Mouse (Mus musculus): ENCODE results near the gene Katna1. TPM values are rescaled to one million over a fixed set of nuclear protein-coding genes. Genes with fewer than 3 reads are reported as not detected.
A peak's percentile ranks its signal among the peaks of the same experiment; 100 is the strongest.

Gene Katna1
- polyA plus RNA-seq, 1 experiment = 2.1 TPM

DNA sequence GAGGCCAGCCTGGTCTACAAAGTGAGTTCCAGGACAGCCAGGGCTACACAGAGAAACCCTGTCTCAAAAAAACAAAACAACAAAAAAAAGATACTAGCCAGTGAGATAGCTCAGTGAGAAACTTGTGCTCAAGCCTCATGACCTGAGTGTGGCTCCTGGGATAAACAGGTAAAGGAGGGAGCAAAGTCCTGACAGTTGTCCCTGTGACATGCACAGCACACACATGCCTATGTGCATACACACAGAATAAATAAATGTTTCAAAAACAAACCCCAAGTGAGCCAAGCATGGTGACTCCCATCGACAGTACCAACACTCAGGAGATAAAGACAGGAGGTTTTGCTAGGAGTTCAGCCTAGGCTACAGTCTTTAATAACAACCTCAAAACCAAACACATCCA is 47.0 kb downstream of the Katna1 start:
- TF ChIP-seq FLI1 (IDR thresholded peaks at IDR 0.05; ENCODE audit: low read length) (no peak), GATA1 (IDR thresholded peaks at IDR 0.05; ENCODE audit: borderline replicate concordance, low read length) (no peak)
- Histone ChIP-seq H3K36me3 (replicated peaks; ENCODE audit: low read length) (peaks cover 98% of the 10 kb centered on the region), H3K27me3 (replicated peaks) (no peaks in the 10 kb centered on the region), H3K4me3 (replicated peaks) (no peak overlapping the region), H3K4me1 (peaks cover 5% of the 10 kb centered on the region; the same call in 1 of the 2 replicates), H3K9me3 (no peaks in the 10 kb centered on the region)

DNA sequence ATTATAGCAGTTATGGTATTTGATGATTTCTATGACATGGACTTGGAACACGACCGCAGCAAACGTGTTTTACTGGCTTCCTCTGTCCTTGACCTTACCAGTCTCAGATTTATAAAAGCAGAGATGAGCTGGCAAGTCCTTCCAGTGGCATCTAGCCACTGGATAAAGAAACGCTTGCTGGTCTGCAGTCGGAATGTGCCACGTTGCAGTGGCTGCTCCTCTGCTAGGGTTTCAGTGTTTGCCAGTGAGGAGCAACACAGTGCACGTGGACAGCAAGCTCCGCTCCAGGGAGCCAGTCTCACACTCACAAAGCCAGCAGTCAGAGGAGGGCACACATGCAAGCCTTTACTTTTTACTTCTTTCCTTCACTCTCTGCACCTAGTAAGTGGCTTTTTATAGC is 49.6 kb downstream of the Katna1 start:
- TF ChIP-seq GATA1 (IDR thresholded peaks at IDR 0.05; ENCODE audit: borderline replicate concordance, low read length) (no peak), FLI1 (IDR thresholded peaks at IDR 0.05; ENCODE audit: low read length) (no peak)
- Histone ChIP-seq H3K4me3 (replicated peaks) (no peak overlapping the region), H3K4me1 (peaks cover 23% of the 10 kb centered on the region), H3K36me3 (replicated peaks; ENCODE audit: low read length) (peaks cover 84% of the 10 kb centered on the region), H3K9me3 (no peaks in the 10 kb centered on the region), H3K27me3 (replicated peaks) (no peaks in the 10 kb centered on the region)

DNA sequence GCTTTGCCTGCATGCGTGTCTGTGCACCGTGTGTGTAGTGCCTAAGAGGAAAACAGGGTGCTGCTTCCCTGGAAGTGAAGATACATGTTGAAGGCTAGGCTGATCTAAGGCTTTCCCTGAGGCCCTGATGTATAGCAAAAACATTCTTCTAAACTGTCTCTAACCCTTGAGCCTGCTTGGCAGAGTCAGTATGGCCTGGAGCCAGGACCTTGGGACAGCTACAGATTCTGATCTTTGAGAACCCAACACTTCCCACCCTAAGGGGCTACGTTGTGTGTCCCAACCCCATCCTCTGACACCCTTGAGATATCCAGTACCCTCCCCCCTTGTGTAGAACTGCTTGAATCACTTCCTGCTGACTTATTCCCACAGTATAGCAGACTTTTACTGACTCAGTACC is 52.6 kb downstream of the Katna1 start:
- TF ChIP-seq GATA1 (IDR thresholded peaks at IDR 0.05; ENCODE audit: borderline replicate concordance, low read length) (no peak), FLI1 (IDR thresholded peaks at IDR 0.05; ENCODE audit: low read length) (no peak)
- Histone ChIP-seq H3K4me3 (replicated peaks) (peak overlapping the region; percentile 46), H3K27me3 (replicated peaks) (no peaks in the 10 kb centered on the region), H3K9me3 (no peaks in the 10 kb centered on the region), H3K4me1 (peaks cover 42% of the 10 kb centered on the region), H3K36me3 (replicated peaks; ENCODE audit: low read length) (peaks cover 55% of the 10 kb centered on the region)

DNA sequence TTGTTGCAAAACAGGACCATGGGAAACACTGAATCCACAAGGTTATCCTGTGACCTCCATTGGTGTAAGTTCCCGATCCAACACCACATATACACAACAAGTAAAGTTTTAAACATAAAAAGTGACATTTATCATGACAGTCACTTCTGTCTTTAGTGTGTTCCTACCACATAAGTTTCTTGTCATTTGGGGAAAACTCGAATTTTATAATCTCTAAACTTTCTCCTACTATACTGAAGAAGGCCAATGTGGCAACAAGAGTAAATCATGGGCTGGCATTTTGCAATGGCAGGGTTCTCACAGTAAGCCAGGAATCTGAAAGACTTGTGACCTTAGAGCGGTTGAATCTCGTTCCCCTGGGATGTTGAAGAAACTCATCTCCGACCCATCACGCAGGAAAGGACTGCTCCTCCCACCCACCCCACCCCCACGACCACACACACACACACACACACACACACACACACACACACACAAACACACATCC is 54.0 kb downstream of the Katna1 start:
- H3K9me3 ChIP-seq = no peaks in the 10 kb centered on the region
- H3K4me1 ChIP-seq = peaks cover 50% of the 10 kb centered on the region
- no peaks in the 10 kb centered on the region for H3K27me3 ChIP-seq (replicated peaks)
- peaks cover 41% of the 10 kb centered on the region for H3K36me3 ChIP-seq (replicated peaks; ENCODE audit: low read length)
- peak overlapping the region; percentile 97 for H3K4me3 ChIP-seq (replicated peaks)
- no peak for TF ChIP-seq FLI1 (IDR thresholded peaks at IDR 0.05; ENCODE audit: low read length)
- TF ChIP-seq GATA1 (IDR thresholded peaks at IDR 0.05; ENCODE audit: borderline replicate concordance, low read length) = no peak

DNA sequence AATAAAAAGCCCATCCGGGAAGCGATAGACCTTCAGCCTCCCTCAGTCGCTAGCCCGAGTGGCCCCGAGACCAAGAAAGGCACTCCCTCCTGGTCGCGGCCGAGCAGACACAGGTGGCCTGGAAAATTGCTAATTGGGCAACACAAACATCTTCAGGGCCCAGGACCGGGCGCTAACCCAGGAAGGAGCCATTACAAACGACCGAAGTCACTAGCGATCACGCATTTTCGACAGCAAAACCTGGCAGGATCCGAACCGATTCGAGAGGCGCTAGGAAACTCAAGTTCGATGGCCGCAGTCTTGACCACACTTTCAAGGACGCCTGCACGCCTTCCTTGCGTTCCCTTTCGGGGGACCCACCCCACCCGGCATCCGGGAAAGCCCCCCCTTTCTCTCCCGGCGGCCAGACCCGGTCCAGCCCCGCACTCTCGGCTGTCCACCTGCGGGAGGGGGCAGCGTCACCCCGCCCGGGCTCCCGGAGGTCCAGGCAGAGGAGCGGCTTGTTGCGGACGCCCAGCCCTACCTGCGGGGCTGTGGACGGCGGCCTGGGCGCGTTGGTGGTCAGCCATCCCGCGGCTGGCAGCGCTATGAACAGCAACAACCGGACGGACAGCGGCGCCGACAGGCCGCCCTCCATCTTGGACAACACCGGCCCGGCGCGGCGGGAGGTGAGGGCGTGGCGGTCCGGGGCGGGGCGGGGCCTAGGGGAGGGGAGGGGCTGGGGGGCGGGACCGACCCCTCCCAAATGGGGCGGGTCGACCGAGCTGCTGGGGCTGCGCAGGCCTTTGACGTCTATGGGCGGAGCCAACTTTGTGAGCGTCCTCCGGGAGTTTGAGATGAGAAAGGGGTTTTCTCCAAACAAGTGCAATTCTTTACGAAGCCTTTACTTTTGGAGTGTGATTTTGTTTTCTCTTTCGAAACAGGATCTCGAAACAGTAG is 54.7 kb downstream of the Katna1 start:
- Histone ChIP-seq H3K4me1 (peaks cover 57% of the 10 kb centered on the region), H3K9me3 (no peaks in the 10 kb centered on the region), H3K27me3 (replicated peaks) (no peaks in the 10 kb centered on the region), H3K36me3 (replicated peaks; ENCODE audit: low read length) (peaks cover 34% of the 10 kb centered on the region), H3K4me3 (replicated peaks) (peak overlapping the region; percentile 97)
- TF ChIP-seq FLI1 (IDR thresholded peaks at IDR 0.05; ENCODE audit: low read length) = no peak
- no peak for TF ChIP-seq GATA1 (IDR thresholded peaks at IDR 0.05; ENCODE audit: borderline replicate concordance, low read length)

DNA sequence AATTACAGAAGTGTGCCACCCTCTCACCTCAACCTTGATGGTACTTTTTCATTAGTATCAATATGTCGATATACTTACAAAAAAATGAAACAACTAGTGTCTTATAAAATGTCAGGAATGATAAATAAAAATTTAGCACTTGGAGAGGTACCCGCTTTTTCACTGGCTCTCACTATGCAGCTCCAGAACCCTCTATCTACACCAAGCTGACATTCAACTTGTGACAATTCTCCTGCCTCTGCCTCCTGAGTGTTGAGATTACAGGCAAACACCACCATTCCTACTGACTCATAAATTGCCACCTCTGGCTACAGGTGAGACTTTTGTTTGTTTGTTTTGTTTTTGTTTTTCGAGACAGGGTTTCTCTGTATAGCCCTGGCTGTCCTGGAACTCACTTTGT is 55.4 kb downstream of the Katna1 start:
- Histone ChIP-seq H3K27me3 (replicated peaks) (no peaks in the 10 kb centered on the region), H3K4me3 (replicated peaks) (peak overlapping the region; percentile 97), H3K36me3 (replicated peaks; ENCODE audit: low read length) (peaks cover 27% of the 10 kb centered on the region), H3K9me3 (no peaks in the 10 kb centered on the region), H3K4me1 (peaks cover 62% of the 10 kb centered on the region)
- TF ChIP-seq GATA1 (IDR thresholded peaks at IDR 0.05; ENCODE audit: borderline replicate concordance, low read length) (no peak), FLI1 (IDR thresholded peaks at IDR 0.05; ENCODE audit: low read length) (no peak)

DNA sequence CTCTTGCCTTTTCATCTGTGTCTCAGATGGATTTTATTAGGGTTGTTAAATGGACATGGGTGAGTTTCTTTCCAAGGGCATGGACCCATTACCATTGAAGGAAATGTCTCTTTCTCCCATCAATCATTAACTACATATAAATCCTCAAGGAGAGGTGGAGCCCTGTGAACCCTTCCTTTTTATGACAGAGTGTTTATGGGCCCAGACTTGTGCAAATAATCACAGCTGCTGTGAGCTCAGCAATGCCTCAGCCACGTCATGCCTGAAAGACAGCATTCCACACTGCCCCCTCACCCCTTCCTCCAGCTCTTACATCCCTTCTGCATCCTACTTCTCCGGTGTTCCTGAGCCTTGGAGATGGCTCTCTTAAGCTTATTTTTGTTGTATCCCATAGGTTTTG is 61.5 kb downstream of the Katna1 start:
- Histone ChIP-seq H3K4me1 (peaks cover 47% of the 10 kb centered on the region), H3K36me3 (replicated peaks; ENCODE audit: low read length) (peaks cover 18% of the 10 kb centered on the region), H3K4me3 (replicated peaks) (no peak overlapping the region), H3K27me3 (replicated peaks) (no peaks in the 10 kb centered on the region), H3K9me3 (no peaks in the 10 kb centered on the region)
- TF ChIP-seq FLI1 (IDR thresholded peaks at IDR 0.05; ENCODE audit: low read length) = no peak
- TF ChIP-seq GATA1 (IDR thresholded peaks at IDR 0.05; ENCODE audit: borderline replicate concordance, low read length) = no peak

DNA sequence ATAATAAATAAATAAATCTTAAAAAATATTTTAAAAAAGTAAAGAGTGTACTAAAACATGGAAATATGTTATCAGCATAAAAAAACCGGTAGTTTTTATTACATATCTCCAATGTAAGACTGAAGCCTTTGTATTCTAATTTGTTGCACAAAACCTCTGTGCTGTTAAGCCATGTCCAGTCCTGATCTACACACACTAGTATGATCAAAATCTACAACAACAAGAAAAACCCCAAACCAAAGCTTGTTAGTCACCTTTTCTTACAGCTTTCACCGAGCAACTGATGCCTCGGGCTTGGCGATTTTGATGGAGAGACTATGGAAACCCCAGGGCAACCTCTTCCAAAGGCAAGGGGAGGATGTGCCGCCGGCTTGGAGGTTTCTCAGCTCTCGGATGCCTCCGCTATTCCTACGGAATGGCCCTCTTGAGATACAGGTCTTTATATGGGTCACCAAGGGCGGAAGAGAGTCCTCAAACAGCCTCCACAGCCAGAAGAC is 66.5 kb downstream of the Katna1 start:
- Histone ChIP-seq H3K4me1 (peaks cover 24% of the 10 kb centered on the region), H3K36me3 (replicated peaks; ENCODE audit: low read length) (peaks cover 40% of the 10 kb centered on the region), H3K27me3 (replicated peaks) (no peaks in the 10 kb centered on the region), H3K9me3 (no peaks in the 10 kb centered on the region), H3K4me3 (replicated peaks) (peak overlapping the region; percentile 95)
- TF ChIP-seq GATA1 (IDR thresholded peaks at IDR 0.05; ENCODE audit: borderline replicate concordance, low read length) = no peak
- TF ChIP-seq FLI1 (IDR thresholded peaks at IDR 0.05; ENCODE audit: low read length) = no peak

DNA sequence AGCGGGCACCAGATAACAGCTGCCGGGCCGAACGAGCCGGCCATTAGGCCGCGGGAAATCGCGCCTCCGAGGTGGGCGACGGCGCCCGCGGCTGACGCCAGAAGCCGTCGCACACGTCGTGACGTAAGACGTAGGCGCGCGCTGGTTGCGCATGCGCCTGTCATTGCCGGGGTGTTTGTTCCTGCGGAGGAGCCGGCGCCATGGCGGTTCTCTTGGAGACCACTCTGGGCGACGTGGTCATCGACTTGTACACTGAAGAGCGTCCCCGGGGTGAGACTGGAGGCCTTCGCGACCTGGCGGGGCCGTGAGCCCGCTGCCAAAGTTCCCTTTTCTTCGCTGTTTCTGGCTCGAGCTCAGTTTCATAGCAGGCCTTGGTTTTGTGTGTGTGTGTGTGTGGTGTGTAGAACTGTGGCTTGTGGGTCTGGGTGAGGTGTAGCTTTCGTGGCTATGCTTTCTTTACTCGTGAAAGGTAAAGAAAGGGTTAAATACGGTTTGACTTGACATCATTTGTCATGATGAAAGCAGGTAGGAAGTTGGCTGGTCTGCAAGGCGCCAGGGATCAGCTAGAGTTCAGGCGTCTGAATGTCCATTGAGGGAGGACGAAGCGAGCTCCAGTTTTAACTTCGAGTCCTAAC is 67.1 kb downstream of the Katna1 start, which contains the start of the genes Ginm1 and Ppil4:
Ginm1 (minus strand) TSS at position 74 of the 635 bp plus-strand sequence.
Ppil4 (plus strand) TSS at position 141 of the 635 bp plus-strand sequence.
- Histone ChIP-seq H3K9me3 (no peaks in the 10 kb centered on the region), H3K4me1 (peaks cover 22% of the 10 kb centered on the region), H3K27me3 (replicated peaks) (no peaks in the 10 kb centered on the region), H3K4me3 (replicated peaks) (peak within 1 kb of the TSS; percentile 95), H3K36me3 (replicated peaks; ENCODE audit: low read length) (peaks cover 45% of the 10 kb centered on the region)
- no peak for TF ChIP-seq FLI1 (IDR thresholded peaks at IDR 0.05; ENCODE audit: low read length)
- no peak for TF ChIP-seq GATA1 (IDR thresholded peaks at IDR 0.05; ENCODE audit: borderline replicate concordance, low read length)

Data from megakaryocyte, embryonic 14.5 days (primary cell).